Mouse (Mus musculus): ENCODE measurements around the gene Zfp385c.

DNA sequence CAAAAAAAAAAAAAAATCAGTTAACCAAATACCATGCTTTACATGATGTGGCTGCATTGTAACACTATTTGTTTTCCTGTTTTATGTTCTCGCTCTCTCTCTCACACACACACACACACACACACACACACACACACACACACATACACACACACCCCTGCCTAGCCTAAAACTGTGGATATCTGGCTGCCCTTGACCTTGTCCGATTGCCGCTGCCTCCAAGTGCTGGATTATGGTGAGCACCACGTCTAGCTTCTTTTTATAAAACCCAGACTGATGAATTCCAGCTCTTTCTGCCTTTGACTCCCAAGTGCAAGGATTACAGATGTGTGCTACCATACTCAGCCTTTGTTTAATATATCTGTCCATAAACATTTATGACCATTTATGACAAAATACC, 74.8 kb downstream of the Zfp385c start:
- TF ChIP-seq EP300 (IDR thresholded peaks at IDR 0.05; ENCODE audit: low read depth), result no peak
- no peak for TF ChIP-seq CTCF (IDR thresholded peaks at IDR 0.05; ENCODE audit: low read depth)

Data from liver, embryonic 14.5 days (tissue).